Mouse (Mus musculus): ENCODE measurements around the gene 4930518I15Rik. TPM values are rescaled to one million over a fixed set of nuclear protein-coding genes. Genes with fewer than 3 reads are reported as not detected.

4930518I15Rik gene
- polyA plus RNA-seq, 1 experiment from 2014 or later, result 4.1 TPM

DNA sequence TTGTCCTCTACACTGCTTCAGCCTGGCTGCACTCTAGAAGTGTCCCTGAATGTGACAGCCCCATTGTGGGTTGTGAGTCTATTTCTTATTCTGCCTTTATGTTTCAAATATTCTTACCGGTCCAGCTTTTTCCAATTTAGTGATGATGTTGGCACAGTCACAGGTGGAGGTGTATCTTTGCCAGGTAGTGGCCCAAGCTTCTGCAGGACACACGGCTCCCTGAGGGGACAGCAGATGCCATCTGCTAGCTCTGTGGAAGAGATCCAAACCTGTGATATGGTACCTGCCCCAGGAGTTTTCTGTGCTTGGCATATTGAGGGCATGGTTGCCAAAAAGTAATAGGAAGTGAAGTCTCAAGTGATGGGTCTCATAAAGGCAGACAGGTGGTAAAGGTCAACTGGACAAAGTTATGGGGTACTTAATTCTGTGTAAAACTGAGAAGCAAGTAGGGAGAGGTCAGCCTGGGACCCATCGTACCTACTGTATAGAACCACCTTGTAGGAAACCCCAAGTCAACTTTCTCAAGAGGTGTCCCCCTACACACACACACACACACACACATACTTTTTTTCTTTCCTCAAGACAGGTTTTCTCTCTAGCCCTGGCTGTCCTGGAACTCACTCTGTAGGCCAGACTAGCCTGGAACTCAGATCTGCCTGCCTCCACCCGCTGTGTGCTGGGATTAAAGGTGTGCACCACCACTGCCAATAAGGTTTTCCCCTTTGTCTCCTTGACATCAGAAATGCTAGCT, 17.2 kb upstream of the 4930518I15Rik start:
- H3K4me1 ChIP-seq, result peaks cover 17% of the 10 kb centered on the region
- no peak overlapping the region for H3K27ac ChIP-seq (replicated peaks)
- H3K27me3 ChIP-seq (replicated peaks), result no peaks in the 10 kb centered on the region
- WGBS, result 92% methylated on average over 4 of the region's 4 CpGs
- peaks cover 58% of the 10 kb centered on the region for H3K36me3 ChIP-seq
- no peaks in the 10 kb centered on the region for H3K9me3 ChIP-seq
- ATAC-seq (ENCODE audit: extremely low read depth, insufficient number of reproducible peaks, low FRiP score, low TSS enrichment), result no peak
- no peak overlapping the region for H3K4me3 ChIP-seq
- no peak overlapping the region for H3K4me2 ChIP-seq
- no peak overlapping the region for H3K9ac ChIP-seq

DNA sequence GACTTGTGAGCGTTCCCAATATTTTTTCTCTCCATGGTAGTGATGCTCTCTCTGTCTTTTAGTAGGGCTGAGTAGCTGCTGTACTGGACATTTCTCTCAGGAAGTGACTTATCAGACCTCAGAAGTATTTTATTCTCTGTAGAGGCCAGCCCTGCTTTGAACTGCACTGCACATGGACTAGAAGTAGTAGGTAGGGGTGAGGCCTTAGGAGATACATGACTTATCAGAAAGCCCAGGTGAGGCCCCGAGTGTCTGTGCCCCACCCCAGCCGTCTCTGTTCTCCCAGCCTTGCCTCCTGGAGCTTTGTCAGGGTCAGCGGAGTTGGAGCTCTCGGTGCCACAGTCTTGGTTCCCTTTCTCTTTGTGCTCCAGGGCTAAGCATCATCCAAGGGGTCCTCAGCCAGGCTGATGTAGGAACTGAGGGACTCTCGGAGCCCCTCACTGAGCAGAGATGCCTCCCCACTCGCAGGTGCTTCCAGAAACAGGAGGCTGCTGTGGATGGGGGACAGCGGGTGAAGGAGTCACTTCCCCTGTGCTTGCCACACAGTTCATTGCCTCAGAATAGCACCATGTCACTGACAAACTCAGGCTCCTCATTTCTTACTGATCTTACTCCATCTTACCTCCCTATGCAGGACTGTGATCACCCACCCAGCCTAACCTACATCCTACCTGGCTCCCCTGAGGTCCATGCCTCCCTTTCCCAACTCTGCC, 16.5 kb upstream of the 4930518I15Rik start:
- no peak overlapping the region for H3K27ac ChIP-seq (replicated peaks)
- no peak overlapping the region for H3K4me3 ChIP-seq
- H3K4me2 ChIP-seq, result no peak overlapping the region
- no peaks in the 10 kb centered on the region for H3K9me3 ChIP-seq
- no peak overlapping the region for H3K9ac ChIP-seq
- ATAC-seq (ENCODE audit: extremely low read depth, insufficient number of reproducible peaks, low FRiP score, low TSS enrichment), result no peak
- no peaks in the 10 kb centered on the region for H3K27me3 ChIP-seq (replicated peaks)
- H3K36me3 ChIP-seq, result peaks cover 65% of the 10 kb centered on the region
- H3K4me1 ChIP-seq, result peaks cover 24% of the 10 kb centered on the region
- WGBS, result 81% methylated on average over 8 of the region's 8 CpGs

DNA sequence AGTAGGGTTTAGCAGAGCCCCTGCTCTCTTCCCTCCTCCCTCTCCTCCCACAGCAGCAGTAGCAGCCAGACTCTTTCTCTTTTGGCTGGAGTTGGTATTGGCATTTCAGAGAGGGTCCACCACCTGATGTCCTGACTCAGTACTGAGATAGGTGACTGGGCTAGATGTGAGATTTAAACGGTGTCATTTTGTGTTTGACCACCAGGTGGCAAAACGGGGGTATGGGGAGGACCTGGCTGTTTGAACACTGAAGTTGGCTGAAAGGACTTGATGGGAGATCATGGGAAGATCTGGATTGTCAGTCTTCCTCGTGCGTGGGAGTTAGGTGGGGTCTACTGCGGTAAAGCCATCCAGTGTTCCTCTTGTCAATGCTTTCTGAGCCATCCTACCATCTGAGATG, 15.9 kb upstream of the 4930518I15Rik start:
- peaks cover 71% of the 10 kb centered on the region for H3K36me3 ChIP-seq
- no peak overlapping the region for H3K4me2 ChIP-seq
- H3K27ac ChIP-seq (replicated peaks), result no peak overlapping the region
- H3K4me1 ChIP-seq, result peaks cover 22% of the 10 kb centered on the region
- H3K9me3 ChIP-seq, result no peaks in the 10 kb centered on the region
- no peak overlapping the region for H3K4me3 ChIP-seq
- no peak overlapping the region for H3K9ac ChIP-seq
- 31% methylated on average over 5 of the region's 5 CpGs for WGBS
- ATAC-seq (ENCODE audit: extremely low read depth, insufficient number of reproducible peaks, low FRiP score, low TSS enrichment), result no peak
- H3K27me3 ChIP-seq (replicated peaks), result no peaks in the 10 kb centered on the region

DNA sequence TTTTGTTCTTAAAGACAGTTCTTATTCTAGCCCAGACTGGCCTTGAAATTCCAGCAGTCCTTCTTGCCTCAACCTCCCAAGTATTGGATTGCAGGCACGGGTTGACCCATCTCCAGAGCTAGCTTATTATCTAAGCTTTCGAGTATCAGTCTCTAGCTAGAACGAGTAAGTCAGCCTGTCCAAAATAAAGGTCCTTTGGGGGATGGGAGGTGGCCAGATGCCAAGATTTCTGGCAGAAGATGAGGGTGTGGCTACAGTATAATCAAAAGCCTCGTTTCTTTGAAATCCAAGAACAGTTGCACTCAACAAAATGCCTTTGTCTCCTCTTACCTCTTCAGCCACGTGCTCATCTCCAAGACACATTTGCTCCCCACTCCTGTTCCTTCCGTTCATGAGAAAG, 12.8 kb upstream of the 4930518I15Rik start:
- H3K4me1 ChIP-seq, result peaks cover 19% of the 10 kb centered on the region
- WGBS, result 38% methylated on average over 6 of the region's 6 CpGs
- H3K4me3 ChIP-seq, result no peak overlapping the region
- H3K27ac ChIP-seq (replicated peaks), result no peak overlapping the region
- H3K4me2 ChIP-seq, result no peak overlapping the region
- H3K36me3 ChIP-seq, result peaks cover 100% of the 10 kb centered on the region
- 0 out of 2 replicates have a peak overlapping the region, but pooled peaks have one; percentile 10 for H3K9ac ChIP-seq
- ATAC-seq (ENCODE audit: extremely low read depth, insufficient number of reproducible peaks, low FRiP score, low TSS enrichment), result no peak
- H3K27me3 ChIP-seq (replicated peaks), result no peaks in the 10 kb centered on the region
- no peaks in the 10 kb centered on the region for H3K9me3 ChIP-seq

DNA sequence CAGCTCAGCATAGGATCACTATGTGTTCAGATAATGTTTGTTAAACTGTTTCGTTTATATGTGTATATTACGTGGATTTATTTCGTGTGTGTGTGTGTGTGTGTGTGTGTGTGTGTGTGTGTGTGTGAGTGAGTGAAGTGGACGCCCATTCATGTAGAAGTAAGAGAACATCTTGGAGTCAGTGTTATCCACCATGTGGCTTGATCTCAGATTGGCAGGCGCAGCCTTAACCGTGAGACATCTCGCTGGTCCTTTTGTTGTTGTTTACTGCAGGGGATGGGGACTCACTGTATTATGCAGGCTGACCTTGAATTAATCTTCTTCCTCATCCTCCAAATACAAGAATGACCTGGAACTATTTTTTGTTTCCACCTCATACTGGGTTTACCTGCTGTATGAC, 11.8 kb upstream of the 4930518I15Rik start:
- Histone ChIP-seq H3K4me1 (peaks cover 28% of the 10 kb centered on the region), H3K9ac (no peak overlapping the region), H3K4me3 (no peak overlapping the region), H3K4me2 (no peak overlapping the region), H3K27ac (replicated peaks) (no peak overlapping the region), H3K9me3 (no peaks in the 10 kb centered on the region), H3K27me3 (replicated peaks) (no peaks in the 10 kb centered on the region), H3K36me3 (peaks cover 99% of the 10 kb centered on the region)
- 87% methylated on average over 7 of the region's 7 CpGs for WGBS
- no peak for ATAC-seq (ENCODE audit: extremely low read depth, insufficient number of reproducible peaks, low FRiP score, low TSS enrichment)

DNA sequence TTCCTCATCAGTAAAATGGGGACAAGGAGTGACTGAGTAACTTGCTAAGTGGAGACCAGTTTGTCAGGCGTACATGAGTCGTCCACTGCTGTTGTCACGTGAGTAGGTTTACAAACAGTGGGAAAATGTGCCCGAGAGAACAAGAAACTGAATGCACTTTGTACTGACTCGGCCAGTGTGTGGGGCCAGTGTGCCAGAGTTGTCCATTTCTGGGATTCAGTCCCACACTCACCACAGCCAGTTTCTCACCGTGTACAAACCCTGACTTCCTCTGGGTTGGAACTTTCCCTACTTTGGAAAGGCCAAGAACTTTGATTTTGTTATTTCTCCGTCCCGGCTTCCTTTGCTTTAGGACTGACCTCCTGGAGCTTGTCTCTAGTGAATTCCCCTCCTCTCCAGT, 11.2 kb upstream of the 4930518I15Rik start:
- 76% methylated on average over 8 of the region's 8 CpGs for WGBS
- no peaks in the 10 kb centered on the region for H3K9me3 ChIP-seq

DNA sequence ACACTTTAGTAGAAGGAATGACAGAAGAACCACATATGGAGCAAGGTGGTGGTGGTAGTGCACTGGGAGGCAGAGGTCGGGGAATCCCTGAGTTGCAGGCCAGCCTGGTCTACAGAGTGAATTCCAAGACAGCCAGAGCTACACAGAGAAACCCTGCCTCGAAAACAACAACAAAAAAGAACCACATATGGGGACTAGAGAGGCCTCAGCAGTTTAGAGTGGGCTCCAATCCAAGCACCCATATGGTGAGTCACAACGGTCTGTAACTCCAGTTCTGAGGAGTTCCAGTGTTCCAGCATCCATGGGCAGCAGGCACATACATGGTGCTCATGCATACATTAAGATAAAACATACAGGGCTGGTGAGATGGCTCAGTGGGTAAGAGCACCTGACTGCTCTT, 6.7 kb upstream of the 4930518I15Rik start:
- peak overlapping the region; percentile 97; the same call in 1 of the 2 replicates for H3K27ac ChIP-seq (replicated peaks)
- ATAC-seq (ENCODE audit: extremely low read depth, insufficient number of reproducible peaks, low FRiP score, low TSS enrichment), result no peak
- peak overlapping the region; percentile 99 for H3K9ac ChIP-seq
- H3K36me3 ChIP-seq, result peaks cover 58% of the 10 kb centered on the region
- peak overlapping the region; percentile 99 for H3K4me3 ChIP-seq
- peaks cover 34% of the 10 kb centered on the region for H3K4me1 ChIP-seq
- H3K9me3 ChIP-seq, result no peaks in the 10 kb centered on the region
- 73% methylated on average over 3 of the region's 3 CpGs for WGBS
- peak overlapping the region; percentile 95 for H3K4me2 ChIP-seq
- H3K27me3 ChIP-seq (replicated peaks), result no peaks in the 10 kb centered on the region

More for the DNA sequence above, 11.2 kb upstream of the 4930518I15Rik start:
- H3K36me3 ChIP-seq, result peaks cover 95% of the 10 kb centered on the region
- no peak overlapping the region for H3K4me2 ChIP-seq
- H3K9ac ChIP-seq, result no peak overlapping the region
- H3K4me1 ChIP-seq, result peaks cover 34% of the 10 kb centered on the region
- H3K27ac ChIP-seq (replicated peaks), result no peak overlapping the region
- no peaks in the 10 kb centered on the region for H3K27me3 ChIP-seq (replicated peaks)
- no peak overlapping the region for H3K4me3 ChIP-seq
- ATAC-seq (ENCODE audit: extremely low read depth, insufficient number of reproducible peaks, low FRiP score, low TSS enrichment), result no peak

DNA sequence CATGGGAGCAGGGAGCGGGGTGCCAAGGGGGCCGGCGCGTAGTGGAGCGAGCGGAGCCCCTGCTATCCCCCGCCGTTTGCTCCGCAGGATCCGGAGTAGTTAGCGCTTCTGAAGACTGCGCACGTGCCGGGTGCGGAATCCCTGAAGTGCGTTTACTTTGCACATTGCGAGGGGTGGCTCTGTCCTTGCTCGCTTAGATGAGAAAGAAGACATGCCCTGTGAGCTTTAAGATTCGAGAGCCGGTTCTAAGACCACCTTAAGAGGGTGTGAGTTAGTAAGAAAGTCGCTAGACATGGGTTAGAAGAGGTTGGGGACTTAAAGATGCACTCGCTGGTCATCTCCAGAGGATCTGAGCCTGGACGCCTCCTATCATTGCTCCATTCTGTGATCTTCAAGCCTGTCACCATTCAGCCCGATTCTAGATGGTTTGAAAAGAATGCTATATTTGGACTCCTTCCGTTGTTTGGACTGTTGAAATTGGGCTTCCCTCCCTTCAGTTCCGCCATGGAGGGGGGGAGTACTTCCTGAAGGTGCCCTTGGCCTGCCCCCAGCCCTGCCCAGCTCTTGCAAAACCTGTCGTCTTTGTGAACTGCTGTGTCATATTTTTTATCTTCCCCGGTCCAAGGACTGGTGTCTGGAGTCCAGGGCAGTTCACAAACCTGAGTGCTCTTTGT, 5.9 kb upstream of the 4930518I15Rik start:
- Histone ChIP-seq H3K4me2 (peak overlapping the region; percentile 95), H3K27ac (replicated peaks) (peak overlapping the region; percentile 97), H3K4me3 (peak overlapping the region; percentile 99), H3K27me3 (replicated peaks) (no peaks in the 10 kb centered on the region), H3K9me3 (no peaks in the 10 kb centered on the region), H3K9ac (peak overlapping the region; percentile 99), H3K4me1 (peaks cover 30% of the 10 kb centered on the region), H3K36me3 (peaks cover 51% of the 10 kb centered on the region)
- WGBS, result 2% methylated on average over 28 of the region's 28 CpGs
- no peak for ATAC-seq (ENCODE audit: extremely low read depth, insufficient number of reproducible peaks, low FRiP score, low TSS enrichment)

DNA sequence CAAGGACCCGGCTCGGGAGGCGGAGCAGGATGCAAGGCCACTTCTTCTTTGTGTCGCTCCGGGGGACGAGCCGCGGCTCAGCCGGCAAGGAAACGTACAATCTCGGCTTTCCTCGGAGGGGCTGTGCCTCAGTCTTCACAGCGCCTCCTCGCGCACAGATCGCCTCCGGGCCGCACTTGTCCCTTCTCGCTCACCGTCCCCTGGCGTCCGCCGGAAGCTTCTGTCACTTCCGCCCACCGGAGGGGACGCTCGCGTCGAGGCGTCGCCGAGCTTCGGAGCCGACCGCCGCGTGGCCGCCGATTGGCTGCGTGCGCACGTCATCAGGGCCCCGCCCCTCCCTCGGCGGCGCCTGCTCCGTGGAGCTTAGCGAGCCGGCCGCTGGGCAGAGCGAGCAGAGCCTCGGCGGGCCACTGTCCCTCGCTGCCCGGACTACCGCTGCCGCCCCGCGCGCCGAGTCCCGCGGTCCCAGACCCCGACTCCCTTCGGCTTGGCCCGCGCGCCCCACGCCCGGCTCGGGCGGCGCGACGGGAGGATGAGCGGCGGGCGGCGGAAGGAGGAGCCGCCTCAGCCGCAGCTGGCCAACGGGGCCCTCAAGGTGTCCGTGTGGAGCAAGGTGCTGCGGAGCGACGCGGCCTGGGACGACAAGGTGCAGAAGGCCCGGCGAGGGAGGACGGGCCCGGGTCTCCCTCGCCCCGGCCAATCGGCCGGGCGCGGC, 5.2 kb upstream of the 4930518I15Rik start, which contains the start of gene Rab5if:
TSS of gene Rab5if (plus strand) at position 357 of the 715 bp plus-strand sequence.
- peaks cover 48% of the 10 kb centered on the region for H3K36me3 ChIP-seq
- peak within 1 kb of the TSS; percentile 99 for H3K4me3 ChIP-seq
- peaks cover 37% of the 10 kb centered on the region for H3K4me1 ChIP-seq
- H3K9ac ChIP-seq, result peak within 1 kb of the TSS; percentile 99
- peak within 1 kb of the TSS; percentile 97 for H3K27ac ChIP-seq (replicated peaks)
- WGBS, result 0% methylated on average over 97 of the region's 98 CpGs
- H3K9me3 ChIP-seq, result no peaks in the 10 kb centered on the region
- H3K4me2 ChIP-seq, result peak within 1 kb of the TSS; percentile 95
- H3K27me3 ChIP-seq (replicated peaks), result no peaks in the 10 kb centered on the region
- ATAC-seq (ENCODE audit: extremely low read depth, insufficient number of reproducible peaks, low FRiP score, low TSS enrichment), result peak; percentile 94

DNA sequence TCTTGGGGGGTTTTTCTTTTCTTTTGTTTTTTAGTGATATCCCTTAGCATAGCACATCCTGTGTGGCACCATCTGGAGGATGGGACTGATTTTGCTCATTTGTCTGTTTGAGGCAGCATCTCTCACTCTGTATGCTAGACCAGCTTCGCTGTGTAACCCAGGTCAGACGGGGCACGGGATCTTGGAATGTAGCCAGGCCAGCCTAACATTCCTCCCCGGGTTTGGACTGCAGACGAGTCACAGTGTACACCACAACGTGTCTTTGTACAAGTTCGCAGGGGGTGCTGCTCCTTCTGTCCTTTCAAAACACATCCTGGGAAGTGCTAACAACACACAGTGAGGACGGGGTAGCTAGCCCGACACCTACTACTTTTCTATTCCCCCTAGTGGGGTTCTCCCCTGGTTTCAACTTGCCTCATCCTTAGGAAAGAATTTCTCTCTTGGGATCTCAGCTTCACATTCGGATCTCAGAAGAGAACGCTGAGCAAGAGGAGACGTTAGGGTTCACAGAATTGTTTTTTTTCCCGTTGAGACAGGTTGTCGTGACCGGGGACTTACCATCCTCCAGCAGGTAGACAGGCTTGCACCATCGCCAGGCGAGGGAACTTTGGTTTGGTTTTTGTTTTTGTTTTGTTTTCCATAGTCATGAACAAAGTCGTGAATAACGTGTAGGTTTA, 4.4 kb upstream of the 4930518I15Rik start:
- Histone ChIP-seq H3K4me1 (peaks cover 45% of the 10 kb centered on the region), H3K9me3 (no peaks in the 10 kb centered on the region), H3K4me2 (peak overlapping the region; percentile 95), H3K4me3 (peak overlapping the region; percentile 99), H3K9ac (peak overlapping the region; percentile 94), H3K27me3 (replicated peaks) (no peaks in the 10 kb centered on the region), H3K27ac (replicated peaks) (peak overlapping the region; percentile 97), H3K36me3 (peaks cover 41% of the 10 kb centered on the region)
- ATAC-seq (ENCODE audit: extremely low read depth, insufficient number of reproducible peaks, low FRiP score, low TSS enrichment), result no peak
- WGBS, result under 1% methylated on average over 19 of the region's 19 CpGs

All from heart, embryonic 13.5 days (tissue).